Mouse (Mus musculus) layer of hippocampus, adult 2 months (tissue): Measurements from ENCODE around the gene Gm7903. TPM values are rescaled to one million over a fixed set of nuclear protein-coding genes. Genes with fewer than 3 reads are reported as not detected.
"Not testable (repeated sequence)": the region's sequence is repeated elsewhere in the genome, so short reads cannot be mapped to it uniquely, and the experiment has no call there.

Source experiments
- DNase-seq, 2 experiments: peaks; one replicate each; pipeline ENCODE4 v3.0.0; 2022; ENCODE audit warnings: low spot score in 2 of 2
- H3K27ac ChIP-seq: fragments of 200-600 bp; 2 replicates; pipeline ENCODE4 v1.8.1; 2022
- H3K4me3 ChIP-seq: fragments of 200-600 bp; 2 replicates; pipeline ENCODE4 v1.8.1; 2022; ENCODE audit warnings: mild to moderate bottlenecking
- long read RNA-seq, 2 experiments: library from polyadenylated mRNA; stranded (forward); transcript quantifications; one replicate each; pipeline ENCODE4 v2.0.0; 2021; ENCODE audit warnings: borderline mapping rate in 2 of 2
- total RNA-seq, 2 experiments: library from RNA; stranded (reverse); gene quantifications; 2 replicates each; pipeline ENCODE4 v1.2.3; 2021

Gene Gm7903
- total RNA-seq: not detected
- long read RNA-seq, experiment 1: 0 reads
- long read RNA-seq, experiment 2: 0 reads

DNA sequence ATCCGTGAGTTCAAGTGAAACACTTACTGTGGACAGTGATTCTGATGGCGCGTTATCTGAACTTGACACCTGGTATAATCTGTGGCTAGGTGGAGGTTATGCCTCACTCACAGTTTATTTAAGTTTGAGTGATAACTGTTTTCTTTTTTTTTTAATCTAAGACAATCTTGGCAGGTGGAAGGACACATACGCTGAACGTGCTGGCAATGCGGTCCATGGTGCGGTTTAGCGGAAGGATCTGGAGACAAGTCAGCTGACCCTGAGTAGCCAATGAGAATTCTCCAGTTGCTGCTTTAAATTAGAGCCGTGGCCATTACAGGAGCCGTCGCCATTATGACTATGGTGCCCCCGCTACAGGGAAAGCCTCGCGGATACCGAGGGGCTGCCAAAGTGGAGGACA lies at the start of gene Gm7903:
Gm7903 (plus strand) TSS at position 301 of the 400 bp plus-strand sequence.
- H3K27ac ChIP-seq, DNase-seq, H3K4me3 ChIP-seq: not testable (repeated sequence)

DNA sequence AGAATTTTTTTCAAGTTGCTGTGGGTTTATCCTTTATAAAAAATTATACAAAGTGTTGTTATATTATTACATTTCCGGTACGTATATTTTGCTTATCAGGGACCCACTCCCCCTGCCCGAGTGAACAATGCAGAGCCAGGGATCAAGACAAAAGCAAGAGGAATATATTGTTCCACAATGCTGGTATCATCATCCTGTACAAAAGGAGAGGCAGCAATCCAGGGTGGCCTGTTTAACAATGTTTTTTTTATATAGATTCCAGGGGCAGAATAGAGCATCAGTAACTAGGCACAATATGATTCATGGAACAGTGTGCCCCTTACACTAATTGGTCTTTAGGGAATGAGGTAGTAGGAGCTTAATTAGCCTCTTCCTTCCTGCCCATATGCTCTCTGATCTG lies 30.1 kb upstream of the Gm7903 start:
- not testable (repeated sequence) for H3K27ac ChIP-seq, H3K4me3 ChIP-seq, DNase-seq

DNA sequence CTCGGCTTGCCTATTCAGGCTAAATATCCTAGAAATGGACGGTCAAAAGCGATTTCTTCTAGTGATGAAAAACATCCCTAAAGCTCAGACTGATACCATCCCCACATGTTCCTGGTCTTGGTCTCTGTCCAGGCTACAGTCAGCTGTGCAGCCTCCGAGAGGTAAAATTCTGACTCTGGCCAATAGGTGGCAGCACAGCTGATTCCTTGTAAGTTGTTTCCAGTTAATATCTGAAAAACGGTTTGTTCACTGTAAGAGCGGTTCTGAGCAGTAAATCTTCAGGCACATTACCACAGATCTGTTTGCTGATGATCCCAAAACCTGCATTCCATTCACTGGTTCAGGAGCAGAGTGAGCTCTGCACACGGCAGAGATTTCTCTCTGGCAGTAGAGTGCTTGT lies 12.4 kb upstream of the Gm7903 start:
- not testable (repeated sequence) for H3K4me3 ChIP-seq, H3K27ac ChIP-seq, DNase-seq

DNA sequence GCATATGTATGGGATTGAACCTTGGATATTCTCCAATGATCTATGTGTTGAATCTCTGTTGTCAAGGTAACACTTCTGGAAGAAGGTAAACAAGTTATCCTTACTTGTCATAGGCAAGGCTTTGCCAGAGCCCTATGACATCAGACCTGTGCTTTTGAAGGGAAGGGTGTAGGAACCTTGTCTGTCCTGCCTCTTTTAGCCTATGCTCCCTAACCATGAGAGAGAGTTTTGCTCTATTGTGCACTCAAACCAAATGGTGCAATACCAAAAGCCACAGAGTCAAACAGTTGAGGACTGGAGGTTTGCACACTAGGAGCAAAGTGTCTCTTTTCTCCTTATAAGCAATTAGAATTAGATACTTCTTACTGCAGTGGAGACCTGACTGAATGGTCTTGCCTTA lies 11.8 kb upstream of the Gm7903 start:
- H3K27ac ChIP-seq, H3K4me3 ChIP-seq, DNase-seq: not testable (repeated sequence)

DNA sequence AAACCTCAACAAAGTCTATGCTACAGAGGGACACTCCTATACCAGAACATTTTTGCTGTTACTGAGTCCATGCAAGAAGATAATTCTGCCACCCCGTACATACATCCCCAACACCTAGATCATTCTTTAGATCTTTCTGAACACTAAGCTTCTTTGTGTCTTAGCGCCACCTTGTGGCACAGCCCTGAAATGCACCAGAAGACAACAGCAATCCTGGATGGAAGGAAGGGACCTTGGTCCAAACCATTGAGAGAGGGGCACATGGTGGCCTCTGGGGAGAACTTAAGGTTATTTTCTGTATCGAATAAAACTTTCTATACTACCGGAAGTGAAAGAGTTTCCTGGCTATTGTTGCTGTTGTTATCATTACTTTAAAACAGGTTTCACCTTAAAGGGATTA lies 11.2 kb upstream of the Gm7903 start:
- not testable (repeated sequence) for DNase-seq, H3K4me3 ChIP-seq, H3K27ac ChIP-seq

DNA sequence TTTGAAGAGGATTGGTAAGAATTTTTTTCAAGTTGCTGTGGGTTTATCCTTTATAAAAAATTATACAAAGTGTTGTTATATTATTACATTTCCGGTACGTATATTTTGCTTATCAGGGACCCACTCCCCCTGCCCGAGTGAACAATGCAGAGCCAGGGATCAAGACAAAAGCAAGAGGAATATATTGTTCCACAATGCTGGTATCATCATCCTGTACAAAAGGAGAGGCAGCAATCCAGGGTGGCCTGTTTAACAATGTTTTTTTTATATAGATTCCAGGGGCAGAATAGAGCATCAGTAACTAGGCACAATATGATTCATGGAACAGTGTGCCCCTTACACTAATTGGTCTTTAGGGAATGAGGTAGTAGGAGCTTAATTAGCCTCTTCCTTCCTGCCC lies 30.5 kb downstream of the Gm7903 start:
- H3K4me3 ChIP-seq, H3K27ac ChIP-seq, DNase-seq: not testable (repeated sequence)

DNA sequence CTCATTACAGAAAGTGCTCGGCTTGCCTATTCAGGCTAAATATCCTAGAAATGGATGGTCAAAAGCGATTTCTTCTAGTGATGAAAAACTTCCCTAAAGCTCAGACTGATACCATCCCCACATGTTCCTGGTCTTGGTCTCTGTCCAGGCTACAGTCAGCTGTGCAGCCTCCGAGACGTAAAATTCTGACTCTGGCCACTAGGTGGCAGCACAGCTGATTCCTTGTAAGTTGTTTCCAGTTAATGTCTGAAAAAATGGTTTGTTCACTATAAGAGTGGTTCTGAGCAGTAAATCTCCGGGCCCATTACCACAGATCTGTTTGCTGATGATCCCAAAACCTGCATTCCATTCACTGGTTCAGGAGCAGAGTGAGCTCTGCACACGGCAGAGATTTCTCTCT lies 48.3 kb downstream of the Gm7903 start:
- not testable (repeated sequence) for DNase-seq, H3K27ac ChIP-seq

DNA sequence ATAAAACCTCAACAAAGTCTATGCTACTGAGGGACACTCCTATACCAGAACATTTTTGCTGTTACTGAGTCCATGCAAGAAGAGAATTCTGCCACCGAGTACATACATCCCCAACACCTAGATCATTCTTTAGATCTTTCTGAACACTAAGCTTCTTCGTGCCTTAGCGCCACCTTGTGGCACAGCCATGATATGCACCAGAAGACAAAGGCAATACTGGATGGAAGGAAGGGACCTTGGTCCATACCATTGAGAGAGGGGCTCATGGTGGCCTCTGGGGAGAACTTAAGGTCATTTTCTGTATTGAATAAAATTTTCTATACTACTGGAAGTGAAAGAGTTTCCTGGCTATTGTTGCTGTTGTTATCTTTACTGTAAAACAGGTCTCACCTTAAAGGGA lies 49.5 kb downstream of the Gm7903 start:
- H3K27ac ChIP-seq, DNase-seq, H3K4me3 ChIP-seq: not testable (repeated sequence)

More for the DNA sequence above, 48.3 kb downstream of the Gm7903 start:
- H3K4me3 ChIP-seq: not testable (repeated sequence)

Other genes with a start within 250 kb of the Gm7903 start
- 100 to 1,000 TPM in 1 of 2 experiments, 10 to 100 TPM in 1; 95.7 to 124 TPM for gene Tceal6, start 223.1 kb upstream of the Gm7903 start, total RNA-seq
- not detected for gene Pramel3, start 131.5 kb upstream of the Gm7903 start, total RNA-seq
- gene Gm5128, start 60.6 kb upstream of the Gm7903 start, total RNA-seq: not detected
- gene AV320801, start 60.8 kb downstream of the Gm7903 start, total RNA-seq: not detected
- gene Nxf7, start 164.9 kb downstream of the Gm7903 start, total RNA-seq: under 1 TPM in 1 of 2 experiments, not detected in 1; 0.37 TPM
- gene Prame, start 193.9 kb downstream of the Gm7903 start, total RNA-seq: not detected